Mouse (Mus musculus) megakaryocyte, embryonic 14.5 days (primary cell): ENCODE data around the gene Col13a1.

ENCODE experiments used
- FLI1 ChIP-seq: IDR thresholded peaks from 2 replicates; pipeline ENCODE4 v1.6.1; 2012; ENCODE audit warnings: low read length, inconsistent platforms, mixed read lengths
- GATA1 ChIP-seq: IDR thresholded peaks from 3 replicates; pipeline ENCODE4 v1.6.1; 2012; ENCODE audit warnings: mixed read lengths, low read length, inconsistent platforms, borderline replicate concordance

DNA sequence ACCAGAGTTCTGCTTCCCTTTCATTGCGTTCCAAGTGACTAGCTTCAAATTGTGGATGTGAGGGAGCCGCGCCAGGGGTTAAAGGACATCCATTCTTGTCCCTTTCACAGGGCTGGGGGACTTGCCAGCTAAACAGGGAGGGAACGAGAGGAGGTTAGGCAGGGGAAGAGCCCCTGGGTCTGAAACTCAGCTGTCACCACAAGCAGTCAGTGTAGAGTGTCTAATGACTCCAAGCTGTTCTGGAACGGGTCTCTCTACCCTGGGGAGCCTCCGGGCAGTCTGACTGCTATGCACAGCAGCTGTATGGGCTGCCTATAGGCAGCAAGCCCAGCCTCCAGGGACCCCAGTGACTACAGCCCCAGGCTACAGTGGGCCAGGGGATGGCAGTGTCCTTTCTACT, 38.0 kb upstream of the Col13a1 start:
- TF ChIP-seq GATA1 = no peak
- no peak for TF ChIP-seq FLI1
